Mouse (Mus musculus) neural tube, postnatal 0 days (tissue): ENCODE measurements around the gene Hist1h2ap. TPM values are rescaled to one million over a fixed set of nuclear protein-coding genes. Genes with fewer than 3 reads are reported as not detected.

Experiments
- microRNA-seq: library from miRNA; unstranded; fragments of <30 nt; microRNA quantifications from one replicate; pipeline ENCODE4, GENCODE M21; 2016
- polyA plus RNA-seq: library from polyadenylated mRNA; unstranded; fragments of >200 nt; fragmentation: Nextera tagmentation; extraction: Ambion mirVana; gene quantifications from 2 replicates; pipeline ENCODE4 v1.2.1, GENCODE M21; 2015

Gene Hist1h2ap
- polyA plus RNA-seq: 265 and 280 TPM in 2 replicates

GRCm38 (mm10) chr13:21833461-21833860, at the start of gene Hist1h2ap, which contains the start of gene Hist1h2br:
Hist1h2ap (minus strand) TSS chr13:21833507.
Hist1h2br (plus strand) TSS chr13:21833743.

GRCm38 (mm10) chr13:21831418-21832394, 1.6 kb downstream of the Hist1h2ap start, which contains the start of gene Hist1h4n:
Hist1h4n (minus strand) TSS chr13:21832196.

GRCm38 (mm10) chr13:21811539-21811938, 21.8 kb downstream of the Hist1h2ap start, which contains the start of gene Hist1h4m:
Hist1h4m (plus strand) TSS chr13:21811746.

GRCm38 (mm10) chr13:21810073-21810472, 23.2 kb downstream of the Hist1h2ap start, which contains the start of the genes Hist1h2bq and Hist1h2ao:
Hist1h2bq (minus strand) TSS chr13:21810197.
Hist1h2ao (plus strand) TSS chr13:21810465.

GRCm38 (mm10) chr13:21786899-21787629, 46.2 kb downstream of the Hist1h2ap start, which contains the start of the genes Hist1h2an and Hist1h2bp:
Hist1h2an (minus strand) TSS chr13:21787218.
Hist1h2bp (plus strand) TSS chr13:21787461.

GRCm38 (mm10) chr13:21783255-21783617, 50.1 kb downstream of the Hist1h2ap start, which contains the start of gene Hist1h3i:
Hist1h3i (minus strand) TSS chr13:21783370.

Small RNA genes lying within 50 kb of the gene (microRNA-seq; reads per million reads assigned to microRNA genes)
- gene Gm19658: not detected
- not detected for gene Gm44346
- not detected for gene Gm44466

Other genes with a start within 250 kb of the Hist1h2ap start
- gene Olfr1362, start 219.5 kb downstream of the Hist1h2ap start, polyA plus RNA-seq: not detected in 2 replicates
- gene Olfr11, start 191.0 kb downstream of the Hist1h2ap start, polyA plus RNA-seq: not detected in 2 replicates
- not detected in 2 replicates for gene Olfr1361, start 170.1 kb downstream of the Hist1h2ap start, polyA plus RNA-seq
- not detected in 2 replicates for gene Olfr1360, start 156.1 kb downstream of the Hist1h2ap start, polyA plus RNA-seq
- gene Olfr1359, start 135.4 kb downstream of the Hist1h2ap start, polyA plus RNA-seq: not detected in 2 replicates
- gene Hist1h2bl, start 117.4 kb downstream of the Hist1h2ap start, polyA plus RNA-seq: not detected in 2 replicates
- 2.3 and 6.6 TPM in 2 replicates for gene Hist1h2ai, start 117.1 kb downstream of the Hist1h2ap start, polyA plus RNA-seq
- gene Hist1h3h, start 115.8 kb downstream of the Hist1h2ap start, polyA plus RNA-seq: 0.86 TPM in 1 of 2 replicates, not detected in the other
- 0.49 TPM in 1 of 2 replicates, not detected in the other for gene Hist1h2bm, start 111.5 kb downstream of the Hist1h2ap start, polyA plus RNA-seq
- 0.21 TPM in 1 of 2 replicates, not detected in the other for gene Hist1h4j, start 98.4 kb downstream of the Hist1h2ap start, polyA plus RNA-seq
- gene Hist1h4k, start 83.0 kb downstream of the Hist1h2ap start, polyA plus RNA-seq: 1.3 and 1.8 TPM in 2 replicates
- gene Hist1h2ak, start 79.7 kb downstream of the Hist1h2ap start, polyA plus RNA-seq: 3.2 and 4.2 TPM in 2 replicates
- 0.58 TPM in 1 of 2 replicates, not detected in the other for gene Hist1h2bn, start 79.4 kb downstream of the Hist1h2ap start, polyA plus RNA-seq
- gene Hist1h1b, start 52.9 kb downstream of the Hist1h2ap start, polyA plus RNA-seq: 2.4 and 2.9 TPM in 2 replicates
- 12.2 and 12.5 TPM in 2 replicates for gene Hist1h3i, start 50.1 kb downstream of the Hist1h2ap start, polyA plus RNA-seq
- 2.3 and 3.8 TPM in 2 replicates for gene Hist1h2an, start 46.3 kb downstream of the Hist1h2ap start, polyA plus RNA-seq
- 0.71 TPM in 1 of 2 replicates, not detected in the other for gene Hist1h2bp, start 46.0 kb downstream of the Hist1h2ap start, polyA plus RNA-seq
- gene Hist1h2bq, start 23.3 kb downstream of the Hist1h2ap start, polyA plus RNA-seq: 1.8 and 3.8 TPM in 2 replicates
- not detected in 2 replicates for gene Hist1h2ao, start 23.0 kb downstream of the Hist1h2ap start, polyA plus RNA-seq
- gene Hist1h4m, start 21.8 kb downstream of the Hist1h2ap start, polyA plus RNA-seq: not detected in 2 replicates
- 2.5 and 3.3 TPM in 2 replicates for gene Hist1h4n, start 1.3 kb downstream of the Hist1h2ap start, polyA plus RNA-seq
- 1.7 and 4.2 TPM in 2 replicates for gene Hist1h2br, start 236 bp upstream of the Hist1h2ap start, polyA plus RNA-seq
- 5.3 and 6.1 TPM in 2 replicates for gene Zfp184, start 111.6 kb upstream of the Hist1h2ap start, polyA plus RNA-seq
- not detected in 2 replicates for gene Pom121l2, start 147.7 kb upstream of the Hist1h2ap start, polyA plus RNA-seq
- gene Prss16, start 176.2 kb upstream of the Hist1h2ap start, polyA plus RNA-seq: 0.21 and 0.29 TPM in 2 replicates
- 4.0 TPM in 1 of 2 replicates, not detected in the other for gene Hist1h2ah, start 202.1 kb upstream of the Hist1h2ap start, polyA plus RNA-seq
- not detected in 2 replicates for gene Hist1h2bk, start 202.4 kb upstream of the Hist1h2ap start, polyA plus RNA-seq
- gene Hist1h4i, start 207.9 kb upstream of the Hist1h2ap start, polyA plus RNA-seq: 3.4 and 3.5 TPM in 2 replicates
- not detected in 2 replicates for gene Hist1h2ag, start 209.4 kb upstream of the Hist1h2ap start, polyA plus RNA-seq
- 1.9 TPM in 1 of 2 replicates, not detected in the other for gene Hist1h2bj, start 209.7 kb upstream of the Hist1h2ap start, polyA plus RNA-seq